Mouse (Mus musculus) stomach, embryonic 14.5 days (tissue): ENCODE measurements at regions not wholly inside any gene's neighbourhood (a gene's known extent, or its start where the extent isn't known, plus 50 kb on each side); places are given as distances from the start of the nearest gene placed in this dataset.

Experiments used
- ATAC-seq: fragments of 200-750 bp; cut with Nextera tagmentation; 2 replicates; pipeline ENCODE4 v1.8.0; 2017; ENCODE audit warnings: low read depth, moderate TSS enrichment; ENCODE audit not compliant: insufficient number of reproducible peaks, insufficient read depth, low FRiP score
- H3K27ac ChIP-seq: fragments of 300-500 bp; sonication (generic); 2 replicates; pipeline ENCODE4 v1.5.1; 2014; ENCODE audit warnings: mild to moderate bottlenecking, low read length, moderate library complexity, mixed read lengths
- H3K27me3 ChIP-seq: fragments of 300-500 bp; sonication (generic); 2 replicates; pipeline ENCODE4 v1.6.1; 2014; ENCODE audit warnings: low read length, control low read depth, mixed read lengths; ENCODE audit not compliant: control insufficient read depth, insufficient read depth
- H3K36me3 ChIP-seq: fragments of 300-500 bp; sonication (generic); 2 replicates; pipeline ENCODE4 v1.6.1; 2014; ENCODE audit warnings: mild to moderate bottlenecking, control low read depth, low read length, moderate library complexity, mixed read lengths; ENCODE audit not compliant: control insufficient read depth, insufficient read depth
- H3K4me1 ChIP-seq: fragments of 300-500 bp; sonication (generic); 2 replicates; pipeline ENCODE4 v1.6.1; 2014; ENCODE audit warnings: low read length, control low read depth, mixed read lengths; ENCODE audit not compliant: control insufficient read depth, insufficient read depth
- H3K4me2 ChIP-seq: fragments of 300-500 bp; sonication (generic); replicated peaks from 2 replicates; pipeline ENCODE4 v1.6.1; 2014; ENCODE audit warnings: low read depth, low read length, control low read depth
- H3K4me3 ChIP-seq: fragments of 300-500 bp; sonication (generic); 2 replicates; pipeline ENCODE4 v1.5.1; 2014; ENCODE audit warnings: low read depth, low read length, control low read depth
- H3K9ac ChIP-seq: fragments of 300-500 bp; sonication (generic); replicated peaks from 2 replicates; pipeline ENCODE4 v1.6.1; 2014; ENCODE audit warnings: low read depth, mild to moderate bottlenecking, control low read depth, low read length, moderate library complexity, mixed read lengths
- H3K9me3 ChIP-seq: fragments of 300-500 bp; sonication (generic); 2 replicates; pipeline ENCODE4 v1.6.1; 2016; ENCODE audit warnings: low read depth, low read length, control low read depth; ENCODE audit not compliant: control insufficient read depth
- WGBS: fragments of 180-500 bp; shearing (Covaris S2); extraction: QIAGEN DNeasy Blood & Tissue Kit; methylation state at CpG from one replicate; pipeline ENCODE4 v1.1.7; 2014; 5-methylcytosine and 5-hydroxymethylcytosine counted together

- Histone ChIP-seq H3K36me3 (no peaks in the 10 kb centered on the region), H3K9ac (no peak overlapping the region), H3K27ac (no peak overlapping the region), H3K4me1 (0 out of 2 replicates have a peak, but pooled peaks cover 3% of the 10 kb centered on the region), H3K27me3 (no peaks in the 10 kb centered on the region), H3K4me2 (no peak overlapping the region), H3K9me3 (no peaks in the 10 kb centered on the region), H3K4me3 (no peak overlapping the region)
- 76% methylated on average over 2 of the region's 2 CpGs for WGBS
- ATAC-seq, result no peak
Observed at GRCm38 (mm10) chr9:120848962-120849361, 80.1 kb upstream of the Ctnnb1 start.

GRCm38 (mm10) chr9:120850092-120850491 lies 78.9 kb upstream of the Ctnnb1 start:
- Histone ChIP-seq H3K4me3 (no peak overlapping the region), H3K36me3 (no peaks in the 10 kb centered on the region), H3K4me2 (no peak overlapping the region), H3K4me1 (0 out of 2 replicates have a peak, but pooled peaks cover 3% of the 10 kb centered on the region), H3K27ac (no peak overlapping the region), H3K9ac (no peak overlapping the region), H3K9me3 (no peaks in the 10 kb centered on the region), H3K27me3 (no peaks in the 10 kb centered on the region)
- WGBS, result 49% methylated on average over 5 of the region's 5 CpGs
- ATAC-seq, result no peak

- Histone ChIP-seq H3K4me1 (0 out of 2 replicates have a peak, but pooled peaks cover 3% of the 10 kb centered on the region), H3K9me3 (no peaks in the 10 kb centered on the region), H3K9ac (no peak overlapping the region), H3K27ac (no peak overlapping the region), H3K4me2 (no peak overlapping the region), H3K36me3 (no peaks in the 10 kb centered on the region), H3K4me3 (no peak overlapping the region), H3K27me3 (no peaks in the 10 kb centered on the region)
- no peak for ATAC-seq
- 88% methylated on average over 5 of the region's 5 CpGs for WGBS
Observed at GRCm38 (mm10) chr9:120851914-120852313, 77.1 kb upstream of the Ctnnb1 start.

- no peak overlapping the region for H3K27ac ChIP-seq
Observed at GRCm38 (mm10) chr9:120852572-120852971, 76.4 kb upstream of the Ctnnb1 start.

GRCm38 (mm10) chr9:120853032-120853597 lies 75.9 kb upstream of the Ctnnb1 start:
- no peak for ATAC-seq
- no peak overlapping the region for H3K27ac ChIP-seq
- WGBS, result 76% methylated on average over 8 of the region's 8 CpGs

More at GRCm38 (mm10) chr9:120852572-120852971, 76.4 kb upstream of the Ctnnb1 start:
- Histone ChIP-seq H3K9ac (no peak overlapping the region), H3K4me2 (no peak overlapping the region), H3K36me3 (no peaks in the 10 kb centered on the region), H3K4me1 (0 out of 2 replicates have a peak, but pooled peaks cover 3% of the 10 kb centered on the region), H3K9me3 (no peaks in the 10 kb centered on the region), H3K27me3 (no peaks in the 10 kb centered on the region), H3K4me3 (no peak overlapping the region)
- 69% methylated on average over 6 of the region's 6 CpGs for WGBS
- ATAC-seq, result no peak

GRCm38 (mm10) chr9:120854351-120854750 lies 74.7 kb upstream of the Ctnnb1 start:
- Histone ChIP-seq H3K4me2 (no peak overlapping the region), H3K9ac (no peak overlapping the region), H3K36me3 (no peaks in the 10 kb centered on the region), H3K27me3 (no peaks in the 10 kb centered on the region), H3K4me3 (no peak overlapping the region), H3K9me3 (no peaks in the 10 kb centered on the region), H3K27ac (no peak overlapping the region), H3K4me1 (0 out of 2 replicates have a peak, but pooled peaks cover 3% of the 10 kb centered on the region)
- WGBS, result 76% methylated on average over 7 of the region's 7 CpGs
- ATAC-seq, result no peak

More at GRCm38 (mm10) chr9:120853032-120853597, 75.9 kb upstream of the Ctnnb1 start:
- H3K4me3 ChIP-seq, result no peak overlapping the region
- no peaks in the 10 kb centered on the region for H3K9me3 ChIP-seq
- 0 out of 2 replicates have a peak, but pooled peaks cover 3% of the 10 kb centered on the region for H3K4me1 ChIP-seq
- no peak overlapping the region for H3K4me2 ChIP-seq
- H3K36me3 ChIP-seq, result no peaks in the 10 kb centered on the region
- H3K27me3 ChIP-seq, result no peaks in the 10 kb centered on the region
- no peak overlapping the region for H3K9ac ChIP-seq

GRCm38 (mm10) chr9:120855293-120856050 lies 73.5 kb upstream of the Ctnnb1 start:
- no peaks in the 10 kb centered on the region for H3K27me3 ChIP-seq
- no peak overlapping the region for H3K4me2 ChIP-seq
- no peaks in the 10 kb centered on the region for H3K4me1 ChIP-seq
- no peaks in the 10 kb centered on the region for H3K9me3 ChIP-seq
- ATAC-seq, result no peak
- H3K36me3 ChIP-seq, result no peaks in the 10 kb centered on the region
- no peak overlapping the region for H3K4me3 ChIP-seq
- no peak overlapping the region for H3K9ac ChIP-seq
- WGBS, result 51% methylated on average over 3 of the region's 3 CpGs
- no peak overlapping the region for H3K27ac ChIP-seq

GRCm38 (mm10) chr9:120857849-120858510 lies 71.0 kb upstream of the Ctnnb1 start:
- Histone ChIP-seq H3K9me3 (no peaks in the 10 kb centered on the region), H3K9ac (no peak overlapping the region), H3K27me3 (no peaks in the 10 kb centered on the region), H3K4me3 (no peak overlapping the region), H3K4me2 (no peak overlapping the region), H3K27ac (no peak overlapping the region), H3K36me3 (no peaks in the 10 kb centered on the region), H3K4me1 (no peaks in the 10 kb centered on the region)
- WGBS, result 86% methylated on average over 6 of the region's 6 CpGs
- ATAC-seq, result no peak
